Mouse (Mus musculus) kidney, embryonic 15.5 days (tissue): ENCODE measurements around the gene Tfdp2. TPM values are rescaled to one million over a fixed set of nuclear protein-coding genes. Genes with fewer than 3 reads are reported as not detected.
"Not testable (repeated sequence)": the region's sequence is repeated elsewhere in the genome, so short reads cannot be mapped to it uniquely, and the experiment has no call there.

ENCODE experiments used
- ATAC-seq: fragments of 200-750 bp; cut with Nextera tagmentation; replicated peaks from 2 replicates; pipeline ENCODE4 v1.8.0; 2017; ENCODE audit warnings: moderate TSS enrichment; ENCODE audit not compliant: low FRiP score
- H3K27ac ChIP-seq: fragments of 300-500 bp; sonication (generic); 2 replicates; pipeline ENCODE4 v1.5.1; 2015; ENCODE audit warnings: mild to moderate bottlenecking, inconsistent platforms
- H3K27me3 ChIP-seq: fragments of 300-500 bp; sonication (generic); 2 replicates; pipeline ENCODE4 v1.6.1; 2015; ENCODE audit warnings: inconsistent platforms
- H3K36me3 ChIP-seq: fragments of 300-500 bp; sonication (generic); 2 replicates; pipeline ENCODE4 v1.6.1; 2015; ENCODE audit warnings: inconsistent platforms
- H3K4me1 ChIP-seq: fragments of 300-500 bp; sonication (generic); 2 replicates; pipeline ENCODE4 v1.6.1; 2015; ENCODE audit warnings: inconsistent platforms
- H3K4me2 ChIP-seq: fragments of 300-500 bp; sonication (generic); 2 replicates; pipeline ENCODE4 v1.6.1; 2015; ENCODE audit warnings: moderate library complexity, mild to moderate bottlenecking, inconsistent platforms
- H3K4me3 ChIP-seq: fragments of 300-500 bp; sonication (generic); replicated peaks from 2 replicates; pipeline ENCODE4 v1.5.1; 2015; ENCODE audit warnings: mild to moderate bottlenecking, inconsistent platforms
- H3K9ac ChIP-seq: fragments of 300-500 bp; sonication (generic); 2 replicates; pipeline ENCODE4 v1.6.1; 2015; ENCODE audit warnings: mild to moderate bottlenecking, inconsistent platforms
- H3K9me3 ChIP-seq: fragments of 300-500 bp; sonication (generic); replicated peaks from 2 replicates; pipeline ENCODE4 v1.6.1; 2016; ENCODE audit warnings: inconsistent platforms
- WGBS: fragments of 180-500 bp; shearing (Covaris S2); methylation state at CpG from one replicate; pipeline ENCODE4 v1.1.7; 2015; ENCODE audit warnings: mixed read lengths; 5-methylcytosine and 5-hydroxymethylcytosine counted together
- polyA plus RNA-seq: library from polyadenylated mRNA; unstranded; fragments of >200 nt; fragmentation: Nextera tagmentation; extraction: Ambion mirVana; gene quantifications from 2 replicates; pipeline ENCODE4 v1.2.1, GENCODE M21; 2015

Tfdp2 gene
- polyA plus RNA-seq, 1 experiment from 2014 or later = 45.4 TPM

- no peak for ATAC-seq
- H3K9ac ChIP-seq = no peak overlapping the region
- 90% methylated on average over 5 of the region's 5 CpGs for WGBS
Observed at GRCm38 (mm10) chr9:96319333-96319732, 123.3 kb downstream of the Tfdp2 start.

GRCm38 (mm10) chr9:96320551-96320980 lies 124.5 kb downstream of the Tfdp2 start:
- Histone ChIP-seq H3K9ac (no peak overlapping the region), H3K9me3 (no peaks in the 10 kb centered on the region), H3K36me3 (peaks cover 41% of the 10 kb centered on the region), H3K4me3 (no peak overlapping the region), H3K4me2 (no peak overlapping the region), H3K4me1 (peaks cover 8% of the 10 kb centered on the region; the same call in 1 of the 2 replicates), H3K27me3 (no peaks in the 10 kb centered on the region), H3K27ac (no peak overlapping the region)
- ATAC-seq = peak; percentile 49; the same call in 1 of the 2 replicates
- 75% methylated on average over 6 of the region's 6 CpGs for WGBS

More at GRCm38 (mm10) chr9:96319333-96319732, 123.3 kb downstream of the Tfdp2 start:
- Histone ChIP-seq H3K4me2 (no peak overlapping the region), H3K4me3 (no peak overlapping the region), H3K4me1 (peaks cover 2% of the 10 kb centered on the region; the same call in 1 of the 2 replicates), H3K36me3 (peaks cover 53% of the 10 kb centered on the region), H3K27me3 (no peaks in the 10 kb centered on the region), H3K27ac (no peak overlapping the region), H3K9me3 (no peaks in the 10 kb centered on the region)

- Histone ChIP-seq H3K4me1 (peaks cover 12% of the 10 kb centered on the region), H3K4me3 (no peak overlapping the region), H3K4me2 (no peak overlapping the region), H3K9me3 (no peaks in the 10 kb centered on the region), H3K36me3 (peaks cover 24% of the 10 kb centered on the region), H3K9ac (no peak overlapping the region), H3K27me3 (no peaks in the 10 kb centered on the region), H3K27ac (no peak overlapping the region)
- no peak for ATAC-seq
- WGBS = 92% methylated on average over 15 of the region's 15 CpGs
Observed at GRCm38 (mm10) chr9:96322411-96323152, 126.5 kb downstream of the Tfdp2 start.

GRCm38 (mm10) chr9:96324502-96324901 lies 128.4 kb downstream of the Tfdp2 start:
- H3K27ac ChIP-seq = no peak overlapping the region
- H3K4me2 ChIP-seq = no peak overlapping the region
- peaks cover 8% of the 10 kb centered on the region; the same call in 1 of the 2 replicates for H3K36me3 ChIP-seq
- ATAC-seq = 0 out of 2 replicates have a peak, but pooled peaks have one; percentile 29
- 55% methylated on average over 4 of the region's 4 CpGs for WGBS
- no peak overlapping the region for H3K4me3 ChIP-seq
- H3K9ac ChIP-seq = no peak overlapping the region
- no peaks in the 10 kb centered on the region for H3K27me3 ChIP-seq
- H3K4me1 ChIP-seq = peaks cover 12% of the 10 kb centered on the region
- no peaks in the 10 kb centered on the region for H3K9me3 ChIP-seq

GRCm38 (mm10) chr9:96326496-96326923 lies 130.4 kb downstream of the Tfdp2 start:
- Histone ChIP-seq H3K36me3 (peaks cover 8% of the 10 kb centered on the region; the same call in 1 of the 2 replicates), H3K4me2 (no peak overlapping the region), H3K9ac (no peak overlapping the region), H3K27ac (no peak overlapping the region), H3K9me3 (no peaks in the 10 kb centered on the region), H3K27me3 (no peaks in the 10 kb centered on the region), H3K4me3 (no peak overlapping the region), H3K4me1 (peaks cover 12% of the 10 kb centered on the region)
- 75% methylated on average over 6 of the region's 6 CpGs for WGBS
- no peak for ATAC-seq

GRCm38 (mm10) chr9:96328226-96328625 lies 132.2 kb downstream of the Tfdp2 start:
- Histone ChIP-seq H3K27me3 (no peaks in the 10 kb centered on the region), H3K9me3 (no peaks in the 10 kb centered on the region), H3K36me3 (peaks cover 17% of the 10 kb centered on the region), H3K4me2 (no peak overlapping the region), H3K9ac (no peak overlapping the region), H3K4me1 (peaks cover 12% of the 10 kb centered on the region), H3K4me3 (no peak overlapping the region), H3K27ac (no peak overlapping the region)
- WGBS = 90% methylated on average over 4 of the region's 4 CpGs
- ATAC-seq = no peak

GRCm38 (mm10) chr9:96331146-96331545 lies 135.1 kb downstream of the Tfdp2 start:
- H3K27ac ChIP-seq = no peak overlapping the region
- no peak for ATAC-seq
- WGBS = 88% methylated on average over 5 of the region's 5 CpGs
- no peaks in the 10 kb centered on the region for H3K9me3 ChIP-seq
- no peaks in the 10 kb centered on the region for H3K27me3 ChIP-seq
- H3K4me2 ChIP-seq = no peak overlapping the region
- H3K36me3 ChIP-seq = peaks cover 44% of the 10 kb centered on the region
- no peak overlapping the region for H3K4me3 ChIP-seq
- peaks cover 4% of the 10 kb centered on the region; the same call in 1 of the 2 replicates for H3K4me1 ChIP-seq
- no peak overlapping the region for H3K9ac ChIP-seq

- no peak overlapping the region for H3K27ac ChIP-seq
- 98% methylated on average over 3 of the region's 3 CpGs for WGBS
- ATAC-seq = no peak
Observed at GRCm38 (mm10) chr9:96345750-96346149, 149.7 kb downstream of the Tfdp2 start.

GRCm38 (mm10) chr9:96348885-96349284 lies 152.8 kb downstream of the Tfdp2 start:
- Histone ChIP-seq H3K4me3 (no peak overlapping the region), H3K9ac (no peak overlapping the region), H3K27me3 (no peaks in the 10 kb centered on the region), H3K4me1 (peaks cover 2% of the 10 kb centered on the region; the same call in 1 of the 2 replicates), H3K4me2 (no peak overlapping the region), H3K9me3 (no peaks in the 10 kb centered on the region), H3K27ac (no peak overlapping the region), H3K36me3 (peaks cover 18% of the 10 kb centered on the region)
- 91% methylated on average over 5 of the region's 5 CpGs for WGBS
- no peak for ATAC-seq

More at GRCm38 (mm10) chr9:96345750-96346149, 149.7 kb downstream of the Tfdp2 start:
- no peak overlapping the region for H3K4me2 ChIP-seq
- peaks cover 39% of the 10 kb centered on the region for H3K36me3 ChIP-seq
- no peak overlapping the region for H3K4me3 ChIP-seq
- H3K9me3 ChIP-seq = no peaks in the 10 kb centered on the region
- no peak overlapping the region for H3K9ac ChIP-seq
- no peaks in the 10 kb centered on the region for H3K4me1 ChIP-seq
- H3K27me3 ChIP-seq = no peaks in the 10 kb centered on the region

GRCm38 (mm10) chr9:96350010-96350409 lies 153.9 kb downstream of the Tfdp2 start:
- Histone ChIP-seq H3K4me1 (peaks cover 5% of the 10 kb centered on the region; the same call in 1 of the 2 replicates), H3K9ac (no peak overlapping the region), H3K9me3 (no peaks in the 10 kb centered on the region), H3K4me3 (no peak overlapping the region), H3K27ac (no peak overlapping the region), H3K4me2 (no peak overlapping the region), H3K27me3 (no peaks in the 10 kb centered on the region), H3K36me3 (peaks cover 12% of the 10 kb centered on the region)
- 36% methylated on average over 4 of the region's 4 CpGs for WGBS
- ATAC-seq = no peak

GRCm38 (mm10) chr9:96350476-96350875 lies 154.4 kb downstream of the Tfdp2 start:
- no peak overlapping the region for H3K27ac ChIP-seq
- H3K27me3 ChIP-seq = no peaks in the 10 kb centered on the region
- H3K9me3 ChIP-seq = no peaks in the 10 kb centered on the region
- H3K9ac ChIP-seq = no peak overlapping the region
- H3K4me1 ChIP-seq = peaks cover 5% of the 10 kb centered on the region; the same call in 1 of the 2 replicates
- peaks cover 8% of the 10 kb centered on the region for H3K36me3 ChIP-seq
- H3K4me2 ChIP-seq = no peak overlapping the region
- H3K4me3 ChIP-seq = no peak overlapping the region
- ATAC-seq = no peak
- WGBS = 62% methylated on average over 3 of the region's 3 CpGs

GRCm38 (mm10) chr9:96351771-96352170 lies 155.7 kb downstream of the Tfdp2 start:
- H3K4me1 ChIP-seq, H3K4me2 ChIP-seq, H3K4me3 ChIP-seq, H3K27ac ChIP-seq, H3K27me3 ChIP-seq, ATAC-seq, H3K9me3 ChIP-seq, H3K36me3 ChIP-seq, H3K9ac ChIP-seq: not testable (repeated sequence)
- 84% methylated on average over 6 of the region's 6 CpGs for WGBS
